Mouse (Mus musculus) olfactory bulb, adult 2 months (tissue): ENCODE data around the gene Pon3. TPM values are rescaled to one million over a fixed set of nuclear protein-coding genes. Genes with fewer than 3 reads are reported as not detected.
"Not testable (repeated sequence)": the region's sequence is repeated elsewhere in the genome, so short reads cannot be mapped to it uniquely, and the experiment has no call there.

ENCODE experiments used
- H3K27ac ChIP-seq: fragments of 200-500 bp; 2 replicates; pipeline ENCODE4 v1.5.1; 2012; ENCODE audit warnings: low read depth, low read length; ENCODE audit not compliant: insufficient read depth
- H3K4me1 ChIP-seq: fragments of 200-500 bp; 2 replicates; pipeline ENCODE4 v1.6.1; 2012; ENCODE audit warnings: low read length; ENCODE audit not compliant: control insufficient read depth, insufficient read depth
- H3K4me3 ChIP-seq: fragments of 200-500 bp; 2 replicates; pipeline ENCODE4 v1.5.1; 2012; ENCODE audit warnings: mild to moderate bottlenecking, low read depth, low read length, moderate library complexity; ENCODE audit not compliant: insufficient read depth
- CTCF ChIP-seq: fragments of 200-500 bp; IDR thresholded peaks from 2 replicates; pipeline ENCODE4 v1.5.1; 2012; ENCODE audit warnings: low read depth, mild to moderate bottlenecking, low read length, moderate library complexity; ENCODE audit not compliant: insufficient read depth
- POLR2A ChIP-seq: fragments of 200-500 bp; IDR thresholded peaks from 2 replicates; pipeline ENCODE4 v1.6.1; 2012; ENCODE audit warnings: mild to moderate bottlenecking, low read depth, low read length, moderate library complexity; ENCODE audit not compliant: insufficient read depth
- WGBS: fragments of 180-500 bp; shearing (Covaris S2); methylation state at CpG from one replicate; pipeline ENCODE4 v1.1.7; 2018; 5-methylcytosine and 5-hydroxymethylcytosine counted together
- polyA plus RNA-seq: library from polyadenylated mRNA; stranded (reverse); fragments of >200 nt; gene quantifications from 2 replicates; pipeline ENCODE4 v1.2.4, GENCODE M21; 2012; ENCODE audit warnings: low replicate concordance; ENCODE audit not compliant: missing spikeins, insufficient read depth, insufficient read length

Gene Pon3
- polyA plus RNA-seq, 1 experiment, result not detected

DNA sequence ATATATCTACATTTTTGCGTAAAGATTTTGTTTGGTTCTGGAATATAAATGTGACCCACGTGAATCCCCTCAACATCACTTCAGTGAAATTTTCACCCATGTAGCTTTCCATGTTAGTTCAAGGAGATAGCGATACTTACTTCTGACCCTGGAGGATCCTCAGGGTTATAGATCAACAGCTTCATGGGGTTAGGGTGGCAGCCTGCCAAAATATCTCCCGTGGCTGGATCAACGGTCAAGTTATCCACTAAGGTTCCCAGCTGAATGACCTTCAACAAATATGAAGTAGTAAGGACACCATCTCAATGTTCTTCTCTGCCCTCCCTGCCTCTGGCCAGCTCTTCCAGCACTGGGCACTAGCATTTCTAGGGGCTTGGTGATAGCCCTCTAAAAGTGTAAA is 25.8 kb downstream of the Pon3 start:
- TF ChIP-seq POLR2A (no peak), CTCF (no peak)

GRCm38 (mm10) chr6:5223551-5223950 is 32.5 kb downstream of the Pon3 start:
- not testable (repeated sequence) for H3K4me3 ChIP-seq, H3K27ac ChIP-seq, H3K4me1 ChIP-seq
- WGBS, result 85% methylated on average over 2 of the region's 2 CpGs

More for the DNA sequence above, 25.8 kb downstream of the Pon3 start:
- H3K4me3 ChIP-seq, result no peak overlapping the region
- no peaks in the 10 kb centered on the region for H3K4me1 ChIP-seq
- H3K27ac ChIP-seq, result no peak overlapping the region
- WGBS, result 91% methylated on average over 5 of the region's 5 CpGs

- TF ChIP-seq POLR2A (no peak), CTCF (no peak)
- H3K4me3 ChIP-seq, result no peak overlapping the region
- no peaks in the 10 kb centered on the region for H3K4me1 ChIP-seq
- 72% methylated on average over 3 of the region's 3 CpGs for WGBS
- H3K27ac ChIP-seq, result no peak overlapping the region
Observed at GRCm38 (mm10) chr6:5222080-5222479, 34.0 kb downstream of the Pon3 start.

DNA sequence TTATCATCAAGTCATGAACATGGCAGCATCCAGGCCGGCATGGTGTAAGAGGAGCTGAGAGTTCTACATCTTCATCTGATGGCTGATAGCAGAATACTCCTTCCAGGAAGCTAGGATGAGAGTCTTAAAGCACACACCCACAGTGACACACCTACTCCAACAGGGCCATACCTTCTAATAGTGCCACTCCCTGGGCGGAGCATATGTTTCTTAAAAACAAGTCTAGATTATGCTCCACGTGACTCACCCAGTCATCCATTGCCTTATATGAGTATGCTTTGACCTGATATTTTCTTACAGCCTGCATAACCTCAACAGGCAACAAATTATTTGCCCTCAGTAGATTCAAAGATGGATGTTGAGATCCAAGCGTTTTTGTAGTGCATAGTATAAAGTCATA is 37.9 kb downstream of the Pon3 start:
- H3K4me3 ChIP-seq, result no peak overlapping the region
- H3K4me1 ChIP-seq, result no peaks in the 10 kb centered on the region
- TF ChIP-seq POLR2A, result no peak
- no peak for TF ChIP-seq CTCF
- WGBS, result 97% methylated on average over 4 of the region's 4 CpGs
- no peak overlapping the region for H3K27ac ChIP-seq

- 86% methylated on average over 2 of the region's 2 CpGs for WGBS
- no peak overlapping the region for H3K4me3 ChIP-seq
- H3K4me1 ChIP-seq, result no peaks in the 10 kb centered on the region
- H3K27ac ChIP-seq, result no peak overlapping the region
- TF ChIP-seq POLR2A (no peak), CTCF (no peak)
Observed at GRCm38 (mm10) chr6:5207817-5208216, 48.3 kb downstream of the Pon3 start.

DNA sequence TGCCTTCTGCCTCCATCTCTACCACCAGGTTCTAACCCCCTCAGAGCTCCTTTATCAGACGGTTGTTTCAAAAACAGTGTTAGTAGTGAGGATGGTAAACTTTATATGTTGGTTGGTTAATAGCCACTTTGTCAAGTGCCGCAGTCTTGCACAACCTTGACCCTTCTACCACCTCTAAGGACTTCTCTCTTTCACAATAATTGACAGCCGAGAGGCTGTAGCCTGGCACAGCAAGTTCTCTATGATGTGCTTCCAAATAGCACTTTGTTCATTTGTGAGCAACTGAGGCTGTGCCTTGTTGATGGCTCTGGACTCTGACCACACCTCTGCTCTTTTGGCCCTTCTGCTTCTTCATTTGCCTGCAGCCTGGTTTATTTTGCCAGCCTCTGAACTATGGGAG is 56.2 kb downstream of the Pon3 start:
- H3K27ac ChIP-seq, result no peak overlapping the region
- no peak overlapping the region for H3K4me3 ChIP-seq
- H3K4me1 ChIP-seq, result no peaks in the 10 kb centered on the region
- WGBS, result 90% methylated on average over 3 of the region's 3 CpGs
- no peak for TF ChIP-seq POLR2A

DNA sequence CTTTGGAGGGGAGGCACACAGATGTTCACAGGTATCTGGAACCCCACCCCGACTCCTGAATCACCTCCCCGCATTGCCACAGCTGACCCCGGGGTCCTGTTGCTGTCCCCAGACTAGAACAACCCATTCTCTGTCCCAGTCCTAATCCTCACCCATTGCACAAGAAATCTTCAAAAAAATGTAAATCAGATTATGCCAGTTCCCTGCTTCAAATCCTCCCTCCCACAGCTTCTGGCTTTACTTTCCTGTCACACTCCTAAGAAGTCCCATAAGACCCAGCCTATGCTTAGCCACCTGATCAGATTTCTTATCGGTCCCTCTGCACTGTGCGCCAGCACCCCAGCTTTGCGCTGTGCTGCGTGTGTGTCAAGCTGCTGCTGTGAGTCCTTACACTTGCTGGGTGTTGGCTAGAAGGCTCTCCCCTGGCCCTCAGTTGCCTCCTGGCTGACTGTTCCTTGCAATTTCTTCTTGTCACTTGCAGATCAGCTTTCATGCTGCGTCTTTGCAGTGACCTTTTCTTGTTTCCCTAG is 56.6 kb downstream of the Pon3 start:
- TF ChIP-seq POLR2A, result no peak
- TF ChIP-seq CTCF, result no peak
- Histone ChIP-seq H3K27ac (no peak overlapping the region), H3K4me1 (no peaks in the 10 kb centered on the region), H3K4me3 (no peak overlapping the region)
- WGBS, result 87% methylated on average over 8 of the region's 8 CpGs

GRCm38 (mm10) chr6:5198590-5198989 is 57.5 kb downstream of the Pon3 start:
- TF ChIP-seq CTCF, result no peak
- no peak for TF ChIP-seq POLR2A
- H3K4me3 ChIP-seq, result no peak overlapping the region
- H3K27ac ChIP-seq, result no peak overlapping the region
- WGBS, result 93% methylated on average over 5 of the region's 5 CpGs
- H3K4me1 ChIP-seq, result no peaks in the 10 kb centered on the region

- H3K27ac ChIP-seq, result no peak within 1 kb of the TSS
- TF ChIP-seq POLR2A (no peak), CTCF (no peak)
- no peaks in the 10 kb centered on the region for H3K4me1 ChIP-seq
- 53% methylated on average over 5 of the region's 5 CpGs for WGBS
- H3K4me3 ChIP-seq, result no peak within 1 kb of the TSS
Observed at GRCm38 (mm10) chr6:5193693-5194092, 62.4 kb downstream of the Pon3 start, which contains the start of gene Pon1. Gene Pon1, minus strand, starts transcription at chr6:5193946.

- TF ChIP-seq POLR2A (no peak), CTCF (no peak)
- no peak overlapping the region for H3K4me3 ChIP-seq
- WGBS, result 94% methylated on average over 4 of the region's 4 CpGs
Observed at GRCm38 (mm10) chr6:5190761-5191160, 65.3 kb downstream of the Pon3 start.

More at GRCm38 (mm10) chr6:5190761-5191160, 65.3 kb downstream of the Pon3 start:
- H3K27ac ChIP-seq, result no peak overlapping the region
- no peaks in the 10 kb centered on the region for H3K4me1 ChIP-seq
